In genomic region chrX:161370927-161371326, GRCm38 (mm10) we compare ENCODE assay signal across 10 mouse cellular contexts.
A peak's percentile ranks its signal among the peaks of the same experiment; 100 is the strongest.
DNase-seq lines count a peak whose midpoint lies in the region; ATAC-seq and TF ChIP-seq lines count a peak whose summit lies in the region.
"Had no signal": no experiment of that assay in that cellular context is flagged by ENCODE, and none has a peak within 500 bp of the region (broad histone marks: within the 10 kb centered on the region; RNA-seq: fewer than 3 reads in every experiment).

No protein-coding gene starts in this region.

- no peak for ATAC-seq in embryonic facial prominence, embryonic 14.5 days (ENCODE audit: low read depth)
- no peak for ATAC-seq in activated CD4-positive, CD25-positive, alpha-beta regulatory T cell, adult 4 months

- H3K4me2 ChIP-seq in embryonic facial prominence, embryonic 14.5 days (ENCODE audit: low read depth, low read length), result no peak overlapping the region
- H3K4me2 ChIP-seq: midbrain, embryonic 12.5 days had no signal

- peaks cover 10% of the 10 kb centered on the region; the same call in 1 of the 2 replicates for H3K27me3 ChIP-seq in embryonic facial prominence, embryonic 14.5 days (replicated peaks; ENCODE audit: control insufficient read depth, insufficient read depth, low read length)

- DNase-seq in cerebellum, postnatal 10 days, result peak; percentile 36 to 59
- DNase-seq in cerebellum, adult 9-11 months, result no peak
- no peak for DNase-seq in layer of hippocampus, adult 2 months (ENCODE audit: low spot score in 2 of 2)
- no peak for DNase-seq in layer of hippocampus, postnatal 25 days (ENCODE audit: extremely low spot score in 1 of 2, low spot score in 1 of 2)
- DNase-seq in ES-E14 (ENCODE audit: low read depth, low spot score), result peak; percentile 9
- DNase-seq in embryonic facial prominence, embryonic 14.5 days (ENCODE audit: low spot score), result peak; percentile 1
- DNase-seq in cerebellum, postnatal 36 days, result no peak
- DNase-seq: adrenal gland, postnatal 25 days had no signal

- H3K36me3 ChIP-seq in ES-E14 (ENCODE audit: control insufficient read depth, insufficient read depth, low read length, poor library complexity, severe bottlenecking), result no peaks in the 10 kb centered on the region
- H3K36me3 ChIP-seq in embryonic facial prominence, embryonic 14.5 days (ENCODE audit: control insufficient read depth, insufficient read depth, low read length), result no peaks in the 10 kb centered on the region
- H3K36me3 ChIP-seq: midbrain, embryonic 12.5 days had no signal

- WGBS in embryonic facial prominence, embryonic 14.5 days, result 43% methylated on average over 11 of the region's 11 CpGs

- in situ Hi-C loops in ES-E14 (cut with MboI; ENCODE audit: low sequenced_read_pairs in 2 of 2, unreplicated experiment in 2 of 2), result no loop called here

- H3K4me3 ChIP-seq in layer of hippocampus, adult 2 months, result no peak overlapping the region
- no peak overlapping the region for H3K4me3 ChIP-seq in ES-E14 (ENCODE audit: insufficient read depth in 1 of 2, low read depth in 1 of 2, low read length in 2 of 2, poor library complexity in 1 of 2, severe bottlenecking in 1 of 2)
- H3K4me3 ChIP-seq in embryonic facial prominence, embryonic 14.5 days (ENCODE audit: low read depth, low read length), result no peak overlapping the region
- H3K4me3 ChIP-seq: midbrain, embryonic 12.5 days had no signal

- H3K9me3 ChIP-seq in ES-E14 (ENCODE audit: control insufficient read depth, insufficient read depth, low read depth, low read length), result no peaks in the 10 kb centered on the region
- no peaks in the 10 kb centered on the region for H3K9me3 ChIP-seq in embryonic facial prominence, embryonic 14.5 days (ENCODE audit: control insufficient read depth, low read length)
- H3K9me3 ChIP-seq: midbrain, embryonic 12.5 days had no signal

- H3K9ac ChIP-seq in ES-E14 (ENCODE audit: insufficient read depth, low read depth, low read length, poor library complexity, severe bottlenecking), result no peak overlapping the region
- no peak overlapping the region for H3K9ac ChIP-seq in embryonic facial prominence, embryonic 14.5 days (ENCODE audit: low read depth, low read length)
- H3K9ac ChIP-seq: midbrain, embryonic 12.5 days had no signal

- peak; percentile 66 for TF ChIP-seq CTCF in layer of hippocampus, adult 2 months (conservative IDR thresholded peaks at IDR 0.05)

- H3K4me1 ChIP-seq in ES-E14 (ENCODE audit: control insufficient read depth in 2 of 2, insufficient read depth in 2 of 2, low read length in 2 of 2, poor library complexity in 1 of 2), result no peaks in the 10 kb centered on the region
- no peaks in the 10 kb centered on the region for H3K4me1 ChIP-seq in embryonic facial prominence, embryonic 14.5 days (ENCODE audit: control insufficient read depth, insufficient read depth, low read length)
- H3K4me1 ChIP-seq: midbrain, embryonic 12.5 days had no signal

- H3K27ac ChIP-seq in layer of hippocampus, adult 2 months, result no peak overlapping the region
- H3K27ac ChIP-seq in ES-E14 (ENCODE audit: insufficient read depth, low read depth, low read length, poor library complexity, severe bottlenecking), result no peak overlapping the region
- H3K27ac ChIP-seq in embryonic facial prominence, embryonic 14.5 days (replicated peaks; ENCODE audit: low read depth, low read length), result no peak overlapping the region
- H3K27ac ChIP-seq: midbrain, embryonic 12.5 days had no signal

TF ChIP-seq in ES-E14, 5 proteins besides CTCF, POLR2A, EP300 and RAD21:
- TF ChIP-seq ZNF384 (IDR thresholded peaks at IDR 0.05; ENCODE audit: low read depth, low read length) (no peak), CHD2 (IDR thresholded peaks at IDR 0.05; ENCODE audit: low read depth, low read length) (no peak), MAFK (IDR thresholded peaks at IDR 0.05; ENCODE audit: insufficient read depth, low read depth, low read length) (no peak), HCFC1 (IDR thresholded peaks at IDR 0.05; ENCODE audit: borderline replicate concordance, insufficient read depth, low read length) (no peak), ZC3H11A (IDR thresholded peaks at IDR 0.05; ENCODE audit: borderline replicate concordance, low read depth, low read length) (no peak)

Comparison
In these comparisons a context has a peak if more than half of its experiments do, and no peak if none do; other contexts are left out.
1. DNase-seq: peak in cerebellum, postnatal 10 days (2 of 2), ES-E14 (single experiment) and embryonic facial prominence, embryonic 14.5 days (single experiment); none in cerebellum, adult 9-11 months (single experiment), layer of hippocampus, adult 2 months (0 of 2), layer of hippocampus, postnatal 25 days (0 of 2) and cerebellum, postnatal 36 days (0 of 2).